Mouse (Mus musculus): Measurements from ENCODE around the gene Nrm. TPM values are rescaled to one million over a fixed set of nuclear protein-coding genes. Genes with fewer than 3 reads are reported as not detected.

The Nrm gene
- polyA plus RNA-seq, 1 experiment from 2014 or later = 48.1 TPM

- H3K4me3 ChIP-seq (ENCODE audit: low read depth, low read length) = peak overlapping the region; percentile 16; the same call in 1 of the 2 replicates
- H3K4me1 ChIP-seq (ENCODE audit: control insufficient read depth, insufficient read depth, low read length) = peaks cover 24% of the 10 kb centered on the region
- H3K27ac ChIP-seq (ENCODE audit: low read depth, low read length) = no peak overlapping the region
- peak overlapping the region; percentile 40 for H3K4me2 ChIP-seq
- H3K9ac ChIP-seq (ENCODE audit: low read depth, low read length) = peak overlapping the region; percentile 46; the same call in 1 of the 2 replicates
- peaks cover 23% of the 10 kb centered on the region for H3K36me3 ChIP-seq (ENCODE audit: control insufficient read depth, insufficient read depth, low read length)
- 25% methylated on average over 21 of the region's 21 CpGs for WGBS (ENCODE audit: insufficient replicate concordance)
- H3K9me3 ChIP-seq (replicated peaks; ENCODE audit: control insufficient read depth, low read length) = no peaks in the 10 kb centered on the region; the same call in 1 of the 2 replicates
- no peaks in the 10 kb centered on the region for H3K27me3 ChIP-seq (ENCODE audit: control insufficient read depth, insufficient read depth, low read length)
- peak; percentile 25; the same call in 1 of the 2 replicates for ATAC-seq (replicated peaks; ENCODE audit: insufficient number of reproducible peaks, low FRiP score, low TSS enrichment)
These were observed 12.8 kb downstream of the Nrm start for GRCm38 (mm10) chr17:35873774-35874519.

GRCm38 (mm10) chr17:35874721-35875120 lies 13.6 kb downstream of the Nrm start:
- 82% methylated on average over 6 of the region's 6 CpGs for WGBS (ENCODE audit: insufficient replicate concordance)

GRCm38 (mm10) chr17:35879245-35880057 lies 18.3 kb downstream of the Nrm start, which contains the start of gene Dhx16:
Gene Dhx16, plus strand, starts transcription at chr17:35879819.
- peaks cover 31% of the 10 kb centered on the region for H3K36me3 ChIP-seq (ENCODE audit: control insufficient read depth, insufficient read depth, low read length)
- 6% methylated on average over 66 of the region's 66 CpGs for WGBS (ENCODE audit: insufficient replicate concordance)
- peak within 1 kb of the TSS; percentile 90 for H3K4me3 ChIP-seq (ENCODE audit: low read depth, low read length)
- peak within 1 kb of the TSS; percentile 67 for H3K4me2 ChIP-seq
- H3K9me3 ChIP-seq (replicated peaks; ENCODE audit: control insufficient read depth, low read length) = no peaks in the 10 kb centered on the region
- H3K27ac ChIP-seq (ENCODE audit: low read depth, low read length) = peak within 1 kb of the TSS; percentile 54; the same call in 1 of the 2 replicates
- peak within 1 kb of the TSS; percentile 77 for H3K9ac ChIP-seq (ENCODE audit: low read depth, low read length)
- H3K4me1 ChIP-seq (ENCODE audit: control insufficient read depth, insufficient read depth, low read length) = peaks cover 5% of the 10 kb centered on the region; the same call in 1 of the 2 replicates
- no peaks in the 10 kb centered on the region for H3K27me3 ChIP-seq (ENCODE audit: control insufficient read depth, insufficient read depth, low read length)
- ATAC-seq (replicated peaks; ENCODE audit: insufficient number of reproducible peaks, low FRiP score, low TSS enrichment) = peak; percentile 89

More at GRCm38 (mm10) chr17:35874721-35875120, 13.6 kb downstream of the Nrm start:
- peaks cover 23% of the 10 kb centered on the region for H3K36me3 ChIP-seq (ENCODE audit: control insufficient read depth, insufficient read depth, low read length)
- no peak overlapping the region for H3K27ac ChIP-seq (ENCODE audit: low read depth, low read length)
- no peak overlapping the region for H3K9ac ChIP-seq (ENCODE audit: low read depth, low read length)
- peaks cover 20% of the 10 kb centered on the region; the same call in 1 of the 2 replicates for H3K4me1 ChIP-seq (ENCODE audit: control insufficient read depth, insufficient read depth, low read length)
- H3K4me3 ChIP-seq (ENCODE audit: low read depth, low read length) = no peak overlapping the region
- no peak overlapping the region for H3K4me2 ChIP-seq
- no peak for ATAC-seq (replicated peaks; ENCODE audit: insufficient number of reproducible peaks, low FRiP score, low TSS enrichment)
- no peaks in the 10 kb centered on the region for H3K27me3 ChIP-seq (ENCODE audit: control insufficient read depth, insufficient read depth, low read length)
- no peaks in the 10 kb centered on the region; the same call in 1 of the 2 replicates for H3K9me3 ChIP-seq (replicated peaks; ENCODE audit: control insufficient read depth, low read length)

- no peak overlapping the region for H3K9ac ChIP-seq (ENCODE audit: low read depth, low read length)
- no peak overlapping the region for H3K4me3 ChIP-seq (ENCODE audit: low read depth, low read length)
- no peak for ATAC-seq (replicated peaks; ENCODE audit: insufficient number of reproducible peaks, low FRiP score, low TSS enrichment)
- peaks cover 5% of the 10 kb centered on the region; the same call in 1 of the 2 replicates for H3K4me1 ChIP-seq (ENCODE audit: control insufficient read depth, insufficient read depth, low read length)
- no peak overlapping the region for H3K27ac ChIP-seq (ENCODE audit: low read depth, low read length)
- H3K36me3 ChIP-seq (ENCODE audit: control insufficient read depth, insufficient read depth, low read length) = peaks cover 32% of the 10 kb centered on the region
- 92% methylated on average over 17 of the region's 17 CpGs for WGBS (ENCODE audit: insufficient replicate concordance)
- H3K4me2 ChIP-seq = no peak overlapping the region
- no peaks in the 10 kb centered on the region for H3K9me3 ChIP-seq (replicated peaks; ENCODE audit: control insufficient read depth, low read length)
- no peaks in the 10 kb centered on the region for H3K27me3 ChIP-seq (ENCODE audit: control insufficient read depth, insufficient read depth, low read length)
These were observed 21.8 kb downstream of the Nrm start for GRCm38 (mm10) chr17:35882924-35883323.

- ATAC-seq (replicated peaks; ENCODE audit: insufficient number of reproducible peaks, low FRiP score, low TSS enrichment) = no peak
- peaks cover 38% of the 10 kb centered on the region for H3K36me3 ChIP-seq (ENCODE audit: control insufficient read depth, insufficient read depth, low read length)
- no peak overlapping the region for H3K4me3 ChIP-seq (ENCODE audit: low read depth, low read length)
- no peaks in the 10 kb centered on the region for H3K27me3 ChIP-seq (ENCODE audit: control insufficient read depth, insufficient read depth, low read length)
- H3K4me2 ChIP-seq = no peak overlapping the region
- peaks cover 5% of the 10 kb centered on the region; the same call in 1 of the 2 replicates for H3K4me1 ChIP-seq (ENCODE audit: control insufficient read depth, insufficient read depth, low read length)
- H3K27ac ChIP-seq (ENCODE audit: low read depth, low read length) = no peak overlapping the region
- 94% methylated on average over 14 of the region's 14 CpGs for WGBS (ENCODE audit: insufficient replicate concordance)
- H3K9ac ChIP-seq (ENCODE audit: low read depth, low read length) = no peak overlapping the region
- H3K9me3 ChIP-seq (replicated peaks; ENCODE audit: control insufficient read depth, low read length) = no peaks in the 10 kb centered on the region
These were observed 22.7 kb downstream of the Nrm start for GRCm38 (mm10) chr17:35883777-35884176.

GRCm38 (mm10) chr17:35887725-35888124 lies 26.6 kb downstream of the Nrm start:
- Histone ChIP-seq H3K4me3 (ENCODE audit: low read depth, low read length) (no peak overlapping the region), H3K4me1 (ENCODE audit: control insufficient read depth, insufficient read depth, low read length) (no peaks in the 10 kb centered on the region), H3K36me3 (ENCODE audit: control insufficient read depth, insufficient read depth, low read length) (peaks cover 50% of the 10 kb centered on the region), H3K9ac (ENCODE audit: low read depth, low read length) (no peak overlapping the region), H3K27me3 (ENCODE audit: control insufficient read depth, insufficient read depth, low read length) (no peaks in the 10 kb centered on the region), H3K9me3 (replicated peaks; ENCODE audit: control insufficient read depth, low read length) (no peaks in the 10 kb centered on the region), H3K4me2 (no peak overlapping the region), H3K27ac (ENCODE audit: low read depth, low read length) (no peak overlapping the region)
- 80% methylated on average over 15 of the region's 17 CpGs for WGBS (ENCODE audit: insufficient replicate concordance)
- no peak for ATAC-seq (replicated peaks; ENCODE audit: insufficient number of reproducible peaks, low FRiP score, low TSS enrichment)

GRCm38 (mm10) chr17:35896781-35897643 lies 35.9 kb downstream of the Nrm start, which contains the start of gene 2310061I04Rik:
Gene 2310061I04Rik, minus strand, starts transcription at chr17:35897431.
- H3K36me3 ChIP-seq (ENCODE audit: control insufficient read depth, insufficient read depth, low read length) = peaks cover 16% of the 10 kb centered on the region
- H3K4me3 ChIP-seq (ENCODE audit: low read depth, low read length) = peak within 1 kb of the TSS; percentile 77
- peak within 1 kb of the TSS; percentile 98 for H3K4me2 ChIP-seq
- H3K4me1 ChIP-seq (ENCODE audit: control insufficient read depth, insufficient read depth, low read length) = peaks cover 14% of the 10 kb centered on the region
- no peaks in the 10 kb centered on the region for H3K27me3 ChIP-seq (ENCODE audit: control insufficient read depth, insufficient read depth, low read length)
- peak within 1 kb of the TSS; percentile 87 for H3K9ac ChIP-seq (ENCODE audit: low read depth, low read length)
- H3K9me3 ChIP-seq (replicated peaks; ENCODE audit: control insufficient read depth, low read length) = no peaks in the 10 kb centered on the region
- ATAC-seq (replicated peaks; ENCODE audit: insufficient number of reproducible peaks, low FRiP score, low TSS enrichment) = peak; percentile 85
- whole genome bisulfite sequencing (ENCODE audit: insufficient replicate concordance) = 1% methylated on average over 85 of the region's 86 CpGs
- peak within 1 kb of the TSS; percentile 80 for H3K27ac ChIP-seq (ENCODE audit: low read depth, low read length)
